Mouse (Mus musculus) forebrain, embryonic 10.5 days (tissue): ENCODE data around the gene Glrp1. TPM values are rescaled to one million over a fixed set of nuclear protein-coding genes. Genes with fewer than 3 reads are reported as not detected.

Source experiments
- DNase-seq: peaks from one replicate; pipeline ENCODE4 v3.0.0-alpha.2; 2017; ENCODE audit warnings: low spot score; ENCODE audit errors: extremely low spot score
- H3K27ac ChIP-seq: fragments of 300-500 bp; sonication (generic); 2 replicates; pipeline ENCODE4 v1.5.1; 2016; ENCODE audit warnings: mild to moderate bottlenecking
- H3K27me3 ChIP-seq: fragments of 300-500 bp; sonication (generic); 2 replicates; pipeline ENCODE4 v1.6.1; 2016; ENCODE audit warnings: mild to moderate bottlenecking; ENCODE audit not compliant: poor library complexity, severe bottlenecking
- H3K36me3 ChIP-seq: fragments of 300-500 bp; sonication (generic); replicated peaks from 2 replicates; pipeline ENCODE4 v1.6.1; 2016; ENCODE audit warnings: mild to moderate bottlenecking, moderate library complexity
- H3K4me1 ChIP-seq: fragments of 300-500 bp; sonication (generic); 2 replicates; pipeline ENCODE4 v1.6.1; 2016
- H3K4me3 ChIP-seq: fragments of 300-500 bp; sonication (generic); 2 replicates; pipeline ENCODE4 v1.5.1; 2016; ENCODE audit warnings: mild to moderate bottlenecking, moderate library complexity
- H3K9me3 ChIP-seq: fragments of 300-500 bp; sonication (generic); 2 replicates; pipeline ENCODE4 v1.6.1; 2016; ENCODE audit warnings: mild to moderate bottlenecking, moderate library complexity
- WGBS: fragments of 180-500 bp; shearing (Covaris S2); methylation state at CpG from one replicate; pipeline ENCODE4 v1.1.7; 2016; 5-methylcytosine and 5-hydroxymethylcytosine counted together
- polyA plus RNA-seq: library from polyadenylated mRNA; unstranded; fragments of >200 nt; fragmentation: Nextera tagmentation; extraction: Ambion mirVana; gene quantifications from 2 replicates; pipeline ENCODE4 v1.2.1, GENCODE M21; 2016

Glrp1 gene
- polyA plus RNA-seq, 1 experiment from 2014 or later, result not detected

DNA sequence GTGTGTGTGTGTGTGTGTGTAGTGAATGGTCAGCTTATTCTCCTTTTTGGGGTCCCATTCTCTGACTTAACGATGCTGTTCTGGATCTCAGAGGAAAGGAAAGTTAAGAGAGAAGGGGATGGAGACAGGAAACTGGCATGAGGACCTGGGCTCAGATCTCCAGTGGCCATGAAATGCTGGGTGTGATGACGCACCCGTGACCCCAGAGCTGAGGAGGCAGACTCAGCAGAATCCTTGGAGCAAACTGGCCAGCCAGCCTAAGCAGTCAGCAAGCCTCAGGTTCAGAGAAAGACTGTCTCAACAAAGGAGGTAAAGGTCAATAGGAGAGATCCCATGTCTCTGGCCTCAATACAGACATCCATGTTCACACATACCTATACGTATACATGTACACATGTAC is 40.1 kb downstream of the Glrp1 start:
- no peaks in the 10 kb centered on the region for H3K36me3 ChIP-seq
- no peaks in the 10 kb centered on the region for H3K9me3 ChIP-seq
- 89% methylated on average over 4 of the region's 4 CpGs for WGBS
- no peak for DNase-seq
- H3K4me3 ChIP-seq, result no peak overlapping the region
- H3K27ac ChIP-seq, result no peak overlapping the region
- peaks cover 22% of the 10 kb centered on the region for H3K4me1 ChIP-seq
- H3K27me3 ChIP-seq, result no peaks in the 10 kb centered on the region; the same call in 1 of the 2 replicates

DNA sequence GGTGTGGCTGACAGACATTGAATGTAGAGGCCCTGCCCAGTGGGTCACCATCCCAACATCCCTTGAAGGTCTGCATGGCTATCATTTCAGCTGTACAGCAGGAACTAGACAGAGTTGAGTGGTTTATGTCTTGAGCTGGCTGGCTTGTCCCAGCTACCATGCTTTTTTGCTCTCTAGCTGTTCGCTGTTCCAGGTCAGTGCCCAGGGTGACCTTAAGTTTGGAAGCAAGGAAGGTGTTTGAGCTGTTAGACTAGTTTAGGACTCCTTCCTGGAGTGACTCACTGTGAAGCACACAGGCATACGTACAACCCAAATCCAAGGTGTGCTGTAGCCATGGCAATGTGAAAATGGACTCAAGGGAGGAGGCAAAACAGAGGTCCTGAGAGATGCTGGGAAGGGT is 41.5 kb downstream of the Glrp1 start:
- no peak overlapping the region for H3K27ac ChIP-seq
- no peaks in the 10 kb centered on the region for H3K27me3 ChIP-seq
- peaks cover 21% of the 10 kb centered on the region for H3K4me1 ChIP-seq
- 89% methylated on average over 2 of the region's 2 CpGs for WGBS
- H3K4me3 ChIP-seq, result no peak overlapping the region
- DNase-seq, result no peak
- H3K9me3 ChIP-seq, result no peaks in the 10 kb centered on the region
- H3K36me3 ChIP-seq, result no peaks in the 10 kb centered on the region

DNA sequence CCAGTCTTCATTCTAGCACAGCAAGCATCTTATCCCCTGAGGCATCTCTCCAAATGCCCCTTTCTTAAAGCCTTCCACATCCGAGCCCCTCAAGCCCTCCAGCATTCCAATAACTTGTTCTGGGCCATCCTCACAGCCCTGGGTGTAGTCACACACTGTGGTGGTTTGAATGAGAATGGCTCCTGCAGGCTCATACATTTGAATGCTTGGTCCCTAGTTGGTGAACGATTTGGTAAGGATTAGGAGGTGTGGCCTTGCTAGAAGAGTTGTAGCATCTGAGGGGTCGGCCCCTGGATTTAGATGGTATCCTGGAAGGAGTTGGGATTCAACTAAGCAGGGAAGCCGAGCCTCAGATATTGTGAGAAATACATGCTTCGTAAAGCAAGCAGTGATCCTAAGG is 42.0 kb downstream of the Glrp1 start:
- Histone ChIP-seq H3K4me3 (no peak overlapping the region), H3K9me3 (no peaks in the 10 kb centered on the region), H3K27ac (no peak overlapping the region), H3K27me3 (no peaks in the 10 kb centered on the region), H3K36me3 (no peaks in the 10 kb centered on the region), H3K4me1 (peaks cover 22% of the 10 kb centered on the region)
- 83% methylated on average over 5 of the region's 5 CpGs for WGBS
- DNase-seq, result no peak

DNA sequence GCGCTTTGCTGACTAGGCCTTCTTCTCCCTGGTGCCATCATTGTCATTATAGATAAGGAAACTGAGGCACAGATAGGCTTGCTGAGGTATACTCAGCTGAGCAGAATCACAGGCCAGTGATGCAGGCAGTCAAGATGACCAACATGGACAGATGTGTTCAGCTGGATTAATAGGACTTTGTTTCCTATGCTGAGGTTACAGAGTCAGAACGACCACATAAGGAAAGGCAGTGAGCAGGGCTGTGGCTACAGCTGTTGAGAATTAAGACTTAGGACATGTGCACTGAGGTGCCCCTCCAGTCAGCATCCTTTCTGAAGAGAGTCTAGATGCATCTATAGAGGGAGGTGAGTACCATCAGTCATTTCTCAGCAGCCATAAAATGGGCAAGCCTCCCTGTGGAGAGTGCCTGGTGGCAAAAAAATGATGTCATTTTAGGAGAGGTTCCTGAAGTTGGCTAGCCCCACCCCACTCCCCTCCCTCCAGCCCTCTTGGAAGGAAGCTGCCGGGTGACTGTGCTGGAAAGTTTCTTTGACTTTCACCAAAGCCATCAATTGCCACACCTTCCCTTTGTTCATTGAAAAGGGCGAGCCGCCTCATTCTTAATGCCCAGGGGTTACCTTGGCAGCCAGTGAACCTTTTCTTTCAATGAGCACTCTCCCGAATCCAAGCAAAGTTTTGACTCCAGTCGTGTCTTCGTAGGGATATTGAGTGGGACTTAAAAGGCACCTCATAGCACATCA is 43.4 kb downstream of the Glrp1 start:
- no peak overlapping the region for H3K27ac ChIP-seq
- DNase-seq, result no peak
- no peaks in the 10 kb centered on the region for H3K36me3 ChIP-seq
- 72% methylated on average over 8 of the region's 8 CpGs for WGBS
- no peaks in the 10 kb centered on the region for H3K9me3 ChIP-seq
- H3K4me1 ChIP-seq, result peaks cover 21% of the 10 kb centered on the region
- H3K27me3 ChIP-seq, result no peaks in the 10 kb centered on the region
- no peak overlapping the region for H3K4me3 ChIP-seq

DNA sequence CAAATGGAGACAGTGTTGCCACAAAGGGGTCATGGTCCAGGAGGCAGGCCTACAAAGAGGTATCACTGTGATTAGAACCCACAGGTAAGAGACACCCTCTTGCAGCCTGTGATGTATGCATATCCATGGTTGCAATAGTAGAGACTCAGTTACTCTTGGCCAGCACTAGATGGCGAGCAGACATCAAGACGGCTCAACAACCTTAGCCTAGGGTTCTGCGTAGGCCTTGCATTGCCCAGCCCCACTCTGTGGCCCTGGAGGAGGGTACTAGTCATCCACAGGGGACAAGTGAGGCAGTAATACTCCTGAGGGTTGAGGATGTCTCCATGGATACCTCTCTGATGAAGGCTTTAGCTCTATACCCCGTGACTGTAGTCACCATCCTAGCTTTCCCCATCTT is 44.1 kb downstream of the Glrp1 start:
- DNase-seq, result no peak
- H3K27me3 ChIP-seq, result no peaks in the 10 kb centered on the region
- WGBS, result 76% methylated on average over 4 of the region's 4 CpGs
- H3K36me3 ChIP-seq, result no peaks in the 10 kb centered on the region
- H3K9me3 ChIP-seq, result no peaks in the 10 kb centered on the region
- H3K4me1 ChIP-seq, result peaks cover 21% of the 10 kb centered on the region
- H3K27ac ChIP-seq, result no peak overlapping the region
- H3K4me3 ChIP-seq, result no peak overlapping the region

DNA sequence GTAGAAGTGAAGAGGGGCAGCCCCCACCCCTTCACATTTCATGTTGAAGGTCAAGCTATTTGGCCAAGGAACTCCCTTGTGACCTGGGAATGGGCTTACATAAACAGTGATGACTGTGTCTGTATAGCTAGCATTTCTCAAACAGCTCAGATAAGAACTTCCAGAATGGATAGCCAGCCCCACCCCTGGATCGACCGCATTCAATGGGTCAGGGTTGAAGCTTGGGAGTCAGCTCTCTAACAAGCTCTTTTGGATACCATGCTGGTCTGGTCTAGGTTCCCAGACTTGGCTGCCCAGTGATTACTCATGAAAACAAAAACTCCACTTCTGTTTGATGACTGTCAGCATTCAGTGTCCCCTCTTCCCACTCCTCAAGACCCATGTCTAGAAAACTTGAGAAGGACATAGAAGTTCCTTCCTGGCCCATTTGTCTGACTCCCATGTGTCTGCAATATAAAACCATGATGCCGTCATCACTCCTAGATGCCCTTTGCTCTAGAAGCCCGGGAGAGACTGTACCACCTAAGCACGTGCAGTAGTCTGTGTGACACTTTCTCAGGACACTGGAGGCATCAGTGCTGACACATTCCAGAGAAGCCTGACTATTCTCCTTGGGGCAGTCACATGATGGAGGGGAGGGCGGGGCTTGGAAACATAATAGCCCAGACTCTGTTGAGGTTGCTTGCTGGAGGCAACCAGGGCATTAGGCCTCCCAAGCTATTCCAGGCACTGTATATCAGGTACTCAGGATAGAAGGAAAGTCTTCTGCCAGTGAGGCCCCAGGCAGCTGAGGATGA is 45.6 kb downstream of the Glrp1 start:
- Histone ChIP-seq H3K4me3 (no peak overlapping the region), H3K27me3 (no peaks in the 10 kb centered on the region), H3K27ac (no peak overlapping the region), H3K4me1 (peaks cover 21% of the 10 kb centered on the region), H3K9me3 (no peaks in the 10 kb centered on the region), H3K36me3 (no peaks in the 10 kb centered on the region)
- no peak for DNase-seq
- WGBS, result 85% methylated on average over 6 of the region's 6 CpGs

DNA sequence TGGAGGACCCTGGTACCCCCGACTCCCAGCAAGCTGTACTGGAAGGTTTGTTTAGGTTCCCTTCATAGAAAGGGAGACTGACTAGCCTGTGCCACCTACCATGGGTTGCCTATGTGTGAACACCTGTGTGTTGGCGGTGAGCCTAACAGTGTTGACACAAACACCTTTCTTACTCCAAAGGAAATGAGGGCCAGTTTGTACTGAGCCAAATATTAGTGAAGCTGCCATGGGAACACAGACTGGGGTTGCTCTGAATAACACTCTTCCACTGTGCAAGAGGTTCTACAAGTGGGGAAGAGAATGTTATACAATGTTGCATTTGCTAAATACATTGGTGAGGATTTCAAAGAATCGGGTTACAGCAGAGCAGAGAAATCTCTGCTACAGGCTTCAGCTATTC is 46.6 kb downstream of the Glrp1 start:
- DNase-seq, result no peak
- no peak overlapping the region for H3K27ac ChIP-seq
- no peak overlapping the region for H3K4me3 ChIP-seq
- H3K36me3 ChIP-seq, result no peaks in the 10 kb centered on the region
- H3K4me1 ChIP-seq, result peaks cover 21% of the 10 kb centered on the region
- no peaks in the 10 kb centered on the region for H3K9me3 ChIP-seq
- H3K27me3 ChIP-seq, result no peaks in the 10 kb centered on the region
- WGBS, result 88% methylated on average over 3 of the region's 3 CpGs

DNA sequence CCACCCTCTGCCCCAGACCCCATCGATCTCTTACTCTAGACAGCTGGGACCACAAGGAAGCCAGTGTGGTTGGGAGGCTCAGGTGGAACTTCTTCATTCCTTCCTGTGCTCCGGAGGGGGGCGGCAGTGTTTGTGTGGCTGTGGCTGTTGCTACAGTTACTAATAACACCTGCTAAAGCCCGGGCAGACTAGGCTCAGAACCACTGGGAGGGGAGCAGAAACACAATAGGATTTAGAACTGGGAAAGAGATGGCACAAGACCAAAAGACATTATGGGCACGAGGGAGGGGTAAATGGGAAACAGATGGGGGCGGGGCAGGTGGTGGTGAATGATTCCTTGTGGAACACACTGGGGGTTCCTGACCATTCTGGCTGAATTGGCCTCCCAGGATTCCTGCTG is 47.4 kb downstream of the Glrp1 start:
- 54% methylated on average over 6 of the region's 6 CpGs for WGBS
- no peak for DNase-seq
- Histone ChIP-seq H3K4me3 (no peak overlapping the region), H3K27me3 (no peaks in the 10 kb centered on the region), H3K27ac (no peak overlapping the region), H3K4me1 (peaks cover 21% of the 10 kb centered on the region), H3K36me3 (no peaks in the 10 kb centered on the region), H3K9me3 (no peaks in the 10 kb centered on the region)

DNA sequence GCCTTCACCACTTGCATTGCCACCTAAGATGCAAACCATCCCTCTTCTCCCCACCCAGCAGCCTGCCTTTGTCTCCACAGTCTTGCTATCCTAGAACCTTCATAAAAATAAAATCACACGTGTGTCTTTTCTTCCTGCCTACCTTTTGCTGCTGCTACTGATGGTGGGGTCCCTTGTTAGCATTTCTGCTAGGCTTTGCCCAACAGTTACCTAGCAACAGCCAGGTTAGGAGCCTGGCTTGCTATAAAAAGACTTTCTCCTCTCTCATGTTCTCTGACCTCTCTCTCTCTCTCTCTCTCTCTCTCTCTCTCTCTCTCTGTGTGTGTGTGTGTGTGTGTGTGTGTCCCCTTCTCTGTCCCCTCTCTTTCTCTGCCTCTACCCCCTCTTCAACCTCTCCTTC is 48.8 kb downstream of the Glrp1 start:
- H3K27ac ChIP-seq, result no peak overlapping the region
- H3K9me3 ChIP-seq, result no peaks in the 10 kb centered on the region
- H3K4me3 ChIP-seq, result no peak overlapping the region
- no peak for DNase-seq
- H3K27me3 ChIP-seq, result no peaks in the 10 kb centered on the region
- no peaks in the 10 kb centered on the region for H3K36me3 ChIP-seq
- WGBS, result 41% methylated on average over 1 of the region's 1 CpGs
- H3K4me1 ChIP-seq, result peaks cover 26% of the 10 kb centered on the region

DNA sequence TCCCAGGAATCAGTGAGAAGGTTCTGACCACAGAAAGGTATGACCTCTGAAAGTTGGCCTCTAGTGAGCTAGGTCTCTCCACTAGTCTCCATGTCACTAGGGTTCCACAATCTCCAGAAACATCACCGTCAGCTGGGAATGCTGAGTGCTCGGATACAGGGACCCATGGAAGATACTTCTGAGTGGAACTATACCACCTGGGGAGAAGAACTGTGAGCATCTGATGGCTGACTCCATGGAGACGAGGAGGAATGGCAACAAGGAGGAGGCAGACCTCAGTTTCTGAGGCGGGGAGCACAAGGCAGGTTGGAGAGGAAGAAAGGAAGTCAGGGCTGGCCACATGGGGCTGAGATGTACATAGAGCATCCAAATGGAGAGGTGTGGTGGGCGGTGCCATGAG is 50.2 kb downstream of the Glrp1 start:
- no peak for DNase-seq
- 83% methylated on average over 5 of the region's 5 CpGs for WGBS
- no peak overlapping the region for H3K27ac ChIP-seq
- no peaks in the 10 kb centered on the region for H3K27me3 ChIP-seq
- H3K9me3 ChIP-seq, result no peaks in the 10 kb centered on the region
- peaks cover 37% of the 10 kb centered on the region for H3K4me1 ChIP-seq
- no peak overlapping the region for H3K4me3 ChIP-seq
- H3K36me3 ChIP-seq, result no peaks in the 10 kb centered on the region

DNA sequence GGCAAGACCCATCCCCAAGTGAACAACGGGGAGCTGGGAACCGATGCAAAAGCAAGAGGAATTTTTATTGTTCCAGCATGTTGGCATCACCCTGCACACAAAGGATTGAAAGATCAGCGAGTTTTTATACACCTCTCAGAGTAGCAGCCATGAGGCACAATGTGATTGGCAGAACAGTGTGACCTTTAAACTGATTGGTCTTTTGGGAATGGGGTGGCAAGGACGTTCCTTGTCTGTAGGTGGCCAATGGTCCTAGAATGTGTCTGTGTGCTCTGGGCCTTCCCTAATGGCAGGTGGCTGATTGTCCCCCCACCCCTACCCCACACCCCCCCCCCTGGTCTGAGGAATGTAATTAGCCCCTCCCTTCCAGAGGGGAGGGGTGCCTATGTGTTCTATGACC is 50.7 kb downstream of the Glrp1 start:
- no peaks in the 10 kb centered on the region for H3K27me3 ChIP-seq
- no peak overlapping the region for H3K4me3 ChIP-seq
- H3K27ac ChIP-seq, result no peak overlapping the region
- 90% methylated on average over 4 of the region's 4 CpGs for WGBS
- H3K9me3 ChIP-seq, result no peaks in the 10 kb centered on the region
- no peak for DNase-seq
- H3K4me1 ChIP-seq, result peaks cover 33% of the 10 kb centered on the region
- no peaks in the 10 kb centered on the region for H3K36me3 ChIP-seq

DNA sequence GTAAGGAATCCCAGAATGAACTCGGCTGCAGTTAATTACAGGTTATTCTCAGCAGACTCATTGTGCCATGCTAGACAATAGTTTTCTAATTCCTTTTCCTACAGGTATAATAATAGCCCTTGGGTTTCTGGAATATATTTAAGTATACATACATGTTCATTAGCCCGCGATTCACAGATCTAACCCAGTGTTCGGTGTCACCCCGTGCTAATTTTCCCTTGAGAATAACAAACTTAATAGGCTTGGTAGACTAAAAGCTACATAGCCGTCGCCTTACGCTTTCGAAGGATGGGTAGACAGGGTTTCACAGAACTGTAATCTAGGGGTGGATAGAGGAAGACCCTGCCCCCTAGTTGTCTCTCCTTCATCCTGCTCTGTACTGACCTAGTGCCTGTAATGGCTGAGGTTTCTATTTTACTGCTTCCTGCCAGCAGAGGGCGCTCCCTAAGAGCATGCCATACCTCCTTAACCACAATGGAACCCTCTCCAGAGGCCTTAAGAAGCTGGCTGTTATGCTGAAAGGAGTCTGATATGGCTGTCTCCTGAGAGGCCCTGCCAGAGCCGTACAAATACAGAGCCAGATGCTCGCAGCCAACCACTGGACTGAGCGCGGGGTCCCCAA is 53.3 kb downstream of the Glrp1 start:
- Histone ChIP-seq H3K4me3 (no peak overlapping the region), H3K27me3 (no peaks in the 10 kb centered on the region), H3K36me3 (no peaks in the 10 kb centered on the region), H3K4me1 (peaks cover 30% of the 10 kb centered on the region), H3K27ac (no peak overlapping the region; the same call in 1 of the 2 replicates), H3K9me3 (no peaks in the 10 kb centered on the region)
- peak; percentile 79 for DNase-seq
- 55% methylated on average over 14 of the region's 14 CpGs for WGBS

DNA sequence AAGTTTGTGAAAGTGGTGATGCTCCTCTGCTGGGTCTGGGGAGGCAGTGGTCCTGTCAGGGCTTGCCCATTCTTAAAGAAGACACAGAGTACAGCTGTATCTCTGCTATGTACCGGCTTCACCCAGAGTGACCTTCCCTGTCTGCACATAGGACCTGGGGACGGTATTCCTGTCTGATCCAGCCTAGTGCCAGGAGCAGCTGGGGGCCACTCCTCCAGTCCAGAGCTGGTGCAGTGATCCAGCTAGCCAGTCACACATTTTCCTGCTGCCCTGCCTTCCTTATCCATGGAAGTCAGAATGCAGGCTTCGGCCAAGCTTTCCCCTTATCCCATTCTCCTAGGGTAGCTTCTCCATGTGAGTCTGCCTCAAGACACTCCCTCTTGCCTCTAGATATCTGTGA is 54.1 kb downstream of the Glrp1 start:
- DNase-seq, result no peak
- peaks cover 30% of the 10 kb centered on the region for H3K4me1 ChIP-seq
- no peak overlapping the region for H3K4me3 ChIP-seq
- 82% methylated on average over 3 of the region's 3 CpGs for WGBS
- H3K27ac ChIP-seq, result peak overlapping the region; percentile 36; the same call in 1 of the 2 replicates
- H3K9me3 ChIP-seq, result no peaks in the 10 kb centered on the region
- no peaks in the 10 kb centered on the region for H3K36me3 ChIP-seq
- H3K27me3 ChIP-seq, result no peaks in the 10 kb centered on the region
